Mouse (Mus musculus) forebrain, embryonic 13.5 days (tissue): ENCODE data around the gene BC025446. TPM values are rescaled to one million over a fixed set of nuclear protein-coding genes. Genes with fewer than 3 reads are reported as not detected.

Experiments
- ATAC-seq: fragments of 200-750 bp; cut with Nextera tagmentation; 2 replicates; pipeline ENCODE4 v1.8.0; 2017
- H3K27ac ChIP-seq: fragments of 300-500 bp; sonication (generic); 2 replicates; pipeline ENCODE4 v1.5.1; 2015; ENCODE audit warnings: inconsistent platforms, mild to moderate bottlenecking, moderate library complexity
- H3K27me3 ChIP-seq: fragments of 300-500 bp; sonication (generic); 2 replicates; pipeline ENCODE4 v1.6.1; 2015; ENCODE audit warnings: mild to moderate bottlenecking, inconsistent platforms
- H3K36me3 ChIP-seq: fragments of 300-500 bp; sonication (generic); 2 replicates; pipeline ENCODE4 v1.6.1; 2015; ENCODE audit warnings: mild to moderate bottlenecking, inconsistent platforms; ENCODE audit not compliant: poor library complexity, severe bottlenecking
- H3K4me1 ChIP-seq: fragments of 300-500 bp; sonication (generic); 2 replicates; pipeline ENCODE4 v1.6.1; 2015; ENCODE audit warnings: inconsistent platforms
- H3K4me2 ChIP-seq: fragments of 300-500 bp; sonication (generic); 2 replicates; pipeline ENCODE4 v1.6.1; 2015; ENCODE audit warnings: inconsistent platforms, mild to moderate bottlenecking, moderate library complexity
- H3K4me3 ChIP-seq: fragments of 300-500 bp; sonication (generic); 2 replicates; pipeline ENCODE4 v1.5.1; 2015; ENCODE audit warnings: mild to moderate bottlenecking, inconsistent platforms
- H3K9ac ChIP-seq: fragments of 300-500 bp; sonication (generic); 2 replicates; pipeline ENCODE4 v1.6.1; 2015; ENCODE audit warnings: mild to moderate bottlenecking, inconsistent platforms
- H3K9me3 ChIP-seq: fragments of 300-500 bp; sonication (generic); replicated peaks from 2 replicates; pipeline ENCODE4 v1.6.1; 2016; ENCODE audit warnings: inconsistent platforms
- WGBS: fragments of 180-500 bp; shearing (Covaris S2); methylation state at CpG from one replicate; pipeline ENCODE4 v1.1.7; 2015; 5-methylcytosine and 5-hydroxymethylcytosine counted together
- polyA plus RNA-seq: library from polyadenylated mRNA; unstranded; fragments of >200 nt; fragmentation: Nextera tagmentation; extraction: Ambion mirVana; gene quantifications from 2 replicates; pipeline ENCODE4 v1.2.1, GENCODE M21; 2015

Gene BC025446
- polyA plus RNA-seq, 1 experiment from 2014 or later, result not detected

DNA sequence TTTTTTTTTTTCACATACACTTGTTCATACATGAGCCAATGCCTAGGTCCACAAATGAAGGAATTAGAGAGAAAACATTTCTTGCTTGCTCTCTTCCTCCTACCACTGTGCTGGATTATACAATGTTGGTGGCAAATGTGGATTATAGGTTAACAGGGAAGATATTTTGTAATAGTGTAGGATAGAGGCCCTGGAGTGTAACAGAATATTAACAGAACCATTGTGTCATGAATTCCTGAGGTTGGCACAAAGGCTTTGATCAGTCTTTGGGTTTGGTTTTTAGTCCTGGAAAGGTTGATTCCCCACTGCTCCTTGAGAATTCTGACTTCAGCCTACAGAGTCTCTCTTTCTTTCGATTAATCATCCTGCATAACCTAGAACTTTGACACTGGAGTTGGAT lies 50.5 kb downstream of the BC025446 start:
- ATAC-seq, result no peak
- Histone ChIP-seq H3K4me1 (no peaks in the 10 kb centered on the region), H3K36me3 (no peaks in the 10 kb centered on the region), H3K4me2 (no peak overlapping the region), H3K9ac (no peak overlapping the region), H3K27me3 (no peaks in the 10 kb centered on the region), H3K9me3 (no peaks in the 10 kb centered on the region), H3K27ac (no peak overlapping the region), H3K4me3 (no peak overlapping the region)
- WGBS, result 63% methylated on average over 1 of the region's 1 CpGs

DNA sequence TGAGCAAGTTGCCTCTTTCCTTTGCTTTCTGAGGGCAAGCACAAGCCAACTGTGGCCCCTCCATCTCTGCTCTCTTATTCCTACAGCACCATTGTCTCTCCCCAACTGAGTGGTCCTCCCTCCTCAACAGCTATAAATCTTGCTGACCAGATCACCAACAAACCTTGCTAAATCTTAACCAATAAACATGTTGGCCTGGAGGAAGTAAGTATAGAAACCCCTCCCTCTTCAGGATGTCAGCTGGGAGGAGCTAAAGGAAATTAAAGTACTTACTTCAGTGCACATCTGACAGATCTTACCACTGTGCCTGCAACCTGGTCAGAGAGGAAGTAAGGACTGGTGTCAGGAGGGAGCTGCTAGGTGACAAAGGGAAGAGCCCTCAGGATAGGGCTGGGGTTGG lies 51.9 kb downstream of the BC025446 start, which contains the start of gene Ly6f:
Ly6f (plus strand) TSS at position 301 of the 400 bp plus-strand sequence.
- H3K27me3 ChIP-seq, result no peaks in the 10 kb centered on the region
- H3K27ac ChIP-seq, result no peak within 1 kb of the TSS
- no peak within 1 kb of the TSS for H3K4me2 ChIP-seq
- no peak for ATAC-seq
- no peak within 1 kb of the TSS for H3K4me3 ChIP-seq
- no peaks in the 10 kb centered on the region for H3K36me3 ChIP-seq
- no peak within 1 kb of the TSS for H3K9ac ChIP-seq
- H3K9me3 ChIP-seq, result no peaks in the 10 kb centered on the region
- H3K4me1 ChIP-seq, result no peaks in the 10 kb centered on the region

DNA sequence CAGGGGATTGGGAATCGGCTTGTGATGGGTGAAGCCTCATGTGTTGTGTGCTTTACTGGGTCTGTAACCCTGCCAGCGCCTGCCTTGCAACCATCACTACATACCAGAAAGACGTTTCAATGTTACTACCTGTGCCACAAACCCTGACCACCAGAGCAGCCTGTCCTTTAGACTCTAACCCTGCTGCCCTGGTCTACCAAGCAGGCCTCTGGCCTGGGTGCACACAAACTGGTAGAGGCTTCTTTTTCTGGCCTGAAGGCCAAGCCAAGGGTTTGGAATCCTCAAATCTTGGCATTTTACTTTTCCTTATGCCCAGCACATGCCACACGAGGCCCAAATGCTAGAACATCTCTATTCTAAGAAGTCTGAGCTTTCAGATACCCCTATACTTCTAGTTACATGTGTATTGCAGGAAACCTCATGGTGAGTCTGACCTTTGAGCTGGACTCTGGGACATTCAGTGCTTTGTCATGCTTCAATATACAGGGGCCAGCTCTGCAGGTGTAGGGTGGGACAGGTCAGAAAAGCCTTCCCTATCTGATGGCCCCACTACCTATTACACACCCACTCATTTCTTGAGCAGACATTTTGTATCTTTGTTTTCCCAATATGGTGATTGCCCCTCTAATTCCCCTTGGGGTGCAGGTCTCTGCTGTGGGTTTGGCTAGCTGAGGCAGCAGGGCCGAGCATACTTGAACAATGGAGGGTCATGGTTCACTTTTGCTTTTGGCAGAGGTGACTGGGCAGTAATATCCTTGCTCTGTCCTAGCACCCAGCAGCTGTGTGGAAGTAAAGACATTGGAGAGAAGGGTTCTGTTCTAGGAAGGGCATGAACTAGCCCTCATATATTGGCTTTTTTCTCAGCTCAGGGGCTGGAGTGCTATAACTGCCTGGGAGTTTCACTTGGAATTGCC lies 53.0 kb downstream of the BC025446 start:
- Histone ChIP-seq H3K4me2 (no peak overlapping the region), H3K27ac (no peak overlapping the region), H3K4me3 (no peak overlapping the region), H3K4me1 (no peaks in the 10 kb centered on the region), H3K9me3 (no peaks in the 10 kb centered on the region), H3K9ac (no peak overlapping the region), H3K36me3 (no peaks in the 10 kb centered on the region), H3K27me3 (no peaks in the 10 kb centered on the region)
- no peak for ATAC-seq
- 75% methylated on average over 5 of the region's 5 CpGs for WGBS

DNA sequence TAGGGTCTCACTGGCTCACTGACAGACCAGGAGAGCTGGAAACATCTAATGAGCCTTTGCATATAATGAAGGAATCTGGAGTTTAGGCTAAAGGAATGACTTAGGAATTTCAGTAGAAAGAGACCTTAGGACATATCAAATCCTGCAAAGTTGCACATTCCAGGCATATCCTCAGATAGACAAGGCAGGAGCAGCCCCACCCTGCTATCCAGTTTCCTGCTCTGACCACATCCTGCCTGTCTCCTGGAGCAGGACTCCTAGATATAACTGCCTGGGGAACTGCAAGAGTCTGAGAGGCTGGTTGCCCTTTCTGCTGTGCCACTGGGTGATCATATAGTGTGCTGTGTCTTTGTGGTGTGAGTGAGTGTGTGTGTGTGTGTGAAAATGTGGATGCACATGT lies 54.0 kb downstream of the BC025446 start:
- Histone ChIP-seq H3K27me3 (no peaks in the 10 kb centered on the region), H3K36me3 (no peaks in the 10 kb centered on the region), H3K27ac (no peak overlapping the region), H3K4me2 (no peak overlapping the region), H3K9ac (no peak overlapping the region), H3K4me3 (no peak overlapping the region), H3K4me1 (no peaks in the 10 kb centered on the region), H3K9me3 (no peaks in the 10 kb centered on the region)
- ATAC-seq, result no peak

DNA sequence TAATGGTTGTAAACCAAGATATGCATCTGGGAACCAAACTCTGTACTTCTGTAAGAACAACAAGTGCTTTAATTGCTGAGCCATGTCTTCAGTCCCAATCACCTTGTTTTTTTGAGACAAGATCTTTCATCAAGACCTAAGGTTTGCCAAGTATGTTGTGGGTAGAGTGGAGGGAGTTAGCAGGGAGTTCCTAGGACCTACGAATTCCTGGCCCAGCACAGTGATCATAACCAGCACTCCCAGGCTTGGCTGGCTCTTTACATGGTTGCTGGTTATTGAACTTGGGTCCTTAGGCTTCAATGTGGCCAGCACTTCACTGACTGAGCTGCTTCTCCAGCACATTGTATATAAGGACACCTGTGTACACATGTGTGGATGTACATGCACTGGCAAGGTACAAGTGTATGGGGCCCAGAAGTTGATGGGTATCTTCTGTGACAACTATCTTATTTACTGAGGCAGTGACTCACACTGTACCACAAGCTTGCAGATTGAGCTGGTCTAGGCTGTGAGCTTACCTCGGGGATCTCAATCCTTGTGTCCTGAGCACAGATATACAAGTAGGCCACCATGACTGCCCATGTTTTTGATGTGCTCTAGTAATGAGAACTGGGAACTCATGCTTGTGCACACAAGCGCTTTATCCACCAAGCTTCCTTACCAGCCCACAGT lies 54.7 kb downstream of the BC025446 start:
- ATAC-seq, result no peak
- 89% methylated on average over 3 of the region's 3 CpGs for whole genome bisulfite sequencing
- H3K4me3 ChIP-seq, result no peak overlapping the region
- H3K9ac ChIP-seq, result no peak overlapping the region
- H3K4me2 ChIP-seq, result no peak overlapping the region
- H3K27ac ChIP-seq, result no peak overlapping the region
- no peaks in the 10 kb centered on the region for H3K36me3 ChIP-seq
- no peaks in the 10 kb centered on the region for H3K4me1 ChIP-seq
- no peaks in the 10 kb centered on the region for H3K9me3 ChIP-seq
- H3K27me3 ChIP-seq, result no peaks in the 10 kb centered on the region

DNA sequence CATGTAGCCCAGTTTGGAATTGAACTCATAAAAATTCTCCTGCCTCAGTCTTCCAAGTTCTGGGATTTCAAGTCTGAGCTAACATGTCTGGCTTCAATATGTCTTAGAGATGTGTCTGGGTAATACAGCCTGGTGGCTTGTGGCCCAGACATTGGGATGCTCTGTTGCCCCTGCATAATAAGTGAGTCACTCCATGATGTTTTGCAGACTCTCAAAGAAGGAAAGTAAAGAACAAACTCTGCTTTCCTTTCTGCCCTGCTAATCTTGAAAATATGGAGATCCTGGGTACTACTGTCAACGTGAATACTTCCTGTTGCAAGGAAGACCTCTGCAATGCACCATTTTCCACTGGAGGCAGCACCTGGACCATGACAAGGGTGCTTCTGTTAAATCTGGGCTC lies 55.2 kb downstream of the BC025446 start:
- ATAC-seq, result no peak
- Histone ChIP-seq H3K9ac (no peak overlapping the region), H3K4me3 (no peak overlapping the region), H3K27ac (no peak overlapping the region), H3K27me3 (no peaks in the 10 kb centered on the region), H3K36me3 (no peaks in the 10 kb centered on the region), H3K4me1 (no peaks in the 10 kb centered on the region), H3K9me3 (no peaks in the 10 kb centered on the region), H3K4me2 (no peak overlapping the region)
- 80% methylated on average over 1 of the region's 1 CpGs for WGBS

DNA sequence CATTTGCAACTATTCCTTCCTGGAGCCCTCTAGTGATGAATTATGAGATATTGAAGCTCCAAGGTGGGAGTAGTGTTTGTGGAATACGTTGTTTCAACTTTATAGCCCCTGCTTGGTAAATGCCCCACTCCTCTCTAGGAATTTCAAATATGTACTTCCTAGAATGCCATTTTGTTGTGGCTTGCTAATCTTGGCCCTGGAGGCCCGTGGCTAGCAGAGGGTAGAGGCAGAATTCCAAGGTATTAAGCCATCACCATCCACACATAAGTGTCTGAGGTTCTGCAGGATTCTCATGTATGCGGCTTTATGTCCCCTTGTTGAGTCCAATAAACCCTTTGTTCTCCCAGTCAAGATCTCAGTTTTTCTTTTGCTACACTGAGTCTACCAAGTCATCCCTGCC lies 55.7 kb downstream of the BC025446 start:
- no peaks in the 10 kb centered on the region for H3K27me3 ChIP-seq
- no peaks in the 10 kb centered on the region for H3K36me3 ChIP-seq
- H3K4me1 ChIP-seq, result no peaks in the 10 kb centered on the region
- H3K9ac ChIP-seq, result no peak overlapping the region
- WGBS, result 75% methylated on average over 3 of the region's 3 CpGs
- no peak overlapping the region for H3K27ac ChIP-seq
- H3K4me2 ChIP-seq, result no peak overlapping the region
- H3K9me3 ChIP-seq, result no peaks in the 10 kb centered on the region
- no peak overlapping the region for H3K4me3 ChIP-seq
- no peak for ATAC-seq

Other genes with a start within 250 kb of the BC025446 start
- not detected in 2 replicates for gene Ly6i, start 232.9 kb upstream of the BC025446 start, polyA plus RNA-seq
- 0.28 TPM in 1 of 2 replicates, not detected in the other for gene Ly6a, start 218.3 kb upstream of the BC025446 start, polyA plus RNA-seq
- 1.0 and 1.5 TPM in 2 replicates for gene Ly6c1, start 167.5 kb upstream of the BC025446 start, polyA plus RNA-seq
- gene Ly6c2, start 104.4 kb upstream of the BC025446 start, polyA plus RNA-seq, result not detected in 2 replicates
- gene Ly6g, start 61.1 kb upstream of the BC025446 start, polyA plus RNA-seq, result not detected in 2 replicates
- not detected in 2 replicates for gene Ly6f, start 52.0 kb downstream of the BC025446 start, polyA plus RNA-seq